Mouse (Mus musculus) embryonic facial prominence, embryonic 10.5 days (tissue): ENCODE measurements around the gene Nradd. TPM values are rescaled to one million over a fixed set of nuclear protein-coding genes. Genes with fewer than 3 reads are reported as not detected.

Experiments
- DNase-seq: peaks from one replicate; pipeline ENCODE4 v3.0.0-alpha.2; 2017; ENCODE audit warnings: low spot score
- H3K27ac ChIP-seq: fragments of 300-500 bp; sonication (generic); replicated peaks from 2 replicates; pipeline ENCODE4 v1.5.1; 2016; ENCODE audit warnings: mild to moderate bottlenecking
- H3K27me3 ChIP-seq: fragments of 300-500 bp; sonication (generic); replicated peaks from 2 replicates; pipeline ENCODE4 v1.6.1; 2016; ENCODE audit warnings: low read depth, mild to moderate bottlenecking; ENCODE audit not compliant: poor library complexity, severe bottlenecking
- H3K36me3 ChIP-seq: fragments of 300-500 bp; sonication (generic); replicated peaks from 2 replicates; pipeline ENCODE4 v1.6.1; 2016; ENCODE audit warnings: mild to moderate bottlenecking, moderate library complexity
- H3K4me1 ChIP-seq: fragments of 300-500 bp; sonication (generic); 2 replicates; pipeline ENCODE4 v1.6.1; 2016
- H3K4me3 ChIP-seq: fragments of 300-500 bp; sonication (generic); 2 replicates; pipeline ENCODE4 v1.5.1; 2016; ENCODE audit warnings: mild to moderate bottlenecking, moderate library complexity
- H3K9me3 ChIP-seq: fragments of 300-500 bp; sonication (generic); 2 replicates; pipeline ENCODE4 v1.6.1; 2016; ENCODE audit warnings: mild to moderate bottlenecking
- WGBS: fragments of 180-500 bp; shearing (Covaris S2); methylation state at CpG from one replicate; pipeline ENCODE4 v1.1.7; 2016; 5-methylcytosine and 5-hydroxymethylcytosine counted together
- polyA plus RNA-seq: library from polyadenylated mRNA; unstranded; fragments of >200 nt; fragmentation: Nextera tagmentation; extraction: Ambion mirVana; gene quantifications from 2 replicates; pipeline ENCODE4 v1.2.1, GENCODE M21; 2016

Gene Nradd
- polyA plus RNA-seq, 1 experiment from 2014 or later = 37.8 TPM

DNA sequence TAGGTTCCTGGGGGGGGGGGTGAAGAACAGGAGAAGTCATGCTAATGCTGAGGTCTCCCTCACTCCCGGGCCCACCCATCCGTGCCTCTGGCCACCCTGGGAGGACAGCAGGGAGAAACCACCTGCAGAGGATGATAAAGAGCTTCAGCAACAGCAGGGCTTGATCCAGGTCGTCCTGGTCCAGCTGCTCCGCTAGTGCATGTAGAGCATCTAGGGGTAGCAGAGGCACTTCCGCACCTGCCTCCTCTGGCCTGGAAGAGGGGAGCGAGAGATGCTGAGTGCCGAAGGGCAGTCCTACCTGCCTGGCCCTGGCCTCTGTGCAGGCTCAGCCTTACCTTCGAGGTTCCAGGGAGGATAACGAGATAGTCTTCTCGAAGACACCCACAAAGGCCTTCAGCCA, 20.0 kb upstream of the Nradd start:
- peaks cover 17% of the 10 kb centered on the region for H3K4me1 ChIP-seq
- no peaks in the 10 kb centered on the region for H3K36me3 ChIP-seq
- H3K27me3 ChIP-seq = no peaks in the 10 kb centered on the region
- H3K27ac ChIP-seq = no peak overlapping the region
- WGBS = 85% methylated on average over 10 of the region's 10 CpGs
- H3K4me3 ChIP-seq = no peak overlapping the region
- no peak for DNase-seq
- no peaks in the 10 kb centered on the region for H3K9me3 ChIP-seq

DNA sequence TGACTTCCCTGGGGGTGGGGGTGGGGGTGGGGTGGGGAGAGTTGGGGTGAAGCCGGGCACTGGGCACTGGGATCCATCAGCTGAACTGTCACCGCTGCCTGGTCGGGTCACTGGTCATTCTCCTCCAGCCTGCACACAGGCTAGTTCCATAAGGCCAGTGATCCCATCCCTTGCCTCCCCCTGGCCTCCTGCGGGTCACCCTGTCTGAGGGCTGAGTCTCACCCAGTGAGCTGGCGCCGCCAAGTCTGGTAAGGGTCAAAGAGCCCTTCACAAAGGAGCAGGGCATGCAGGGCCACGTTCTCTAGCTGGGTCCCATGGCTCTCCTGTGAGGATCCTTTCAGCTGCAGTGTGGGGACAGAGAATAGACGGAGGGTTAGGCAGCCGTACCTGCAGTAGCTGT, 19.5 kb upstream of the Nradd start:
- H3K4me3 ChIP-seq = no peak overlapping the region
- H3K27ac ChIP-seq = no peak overlapping the region
- no peak for DNase-seq
- H3K4me1 ChIP-seq = peaks cover 17% of the 10 kb centered on the region
- no peaks in the 10 kb centered on the region for H3K9me3 ChIP-seq
- WGBS = 62% methylated on average over 9 of the region's 9 CpGs
- no peaks in the 10 kb centered on the region for H3K36me3 ChIP-seq
- H3K27me3 ChIP-seq = no peaks in the 10 kb centered on the region

DNA sequence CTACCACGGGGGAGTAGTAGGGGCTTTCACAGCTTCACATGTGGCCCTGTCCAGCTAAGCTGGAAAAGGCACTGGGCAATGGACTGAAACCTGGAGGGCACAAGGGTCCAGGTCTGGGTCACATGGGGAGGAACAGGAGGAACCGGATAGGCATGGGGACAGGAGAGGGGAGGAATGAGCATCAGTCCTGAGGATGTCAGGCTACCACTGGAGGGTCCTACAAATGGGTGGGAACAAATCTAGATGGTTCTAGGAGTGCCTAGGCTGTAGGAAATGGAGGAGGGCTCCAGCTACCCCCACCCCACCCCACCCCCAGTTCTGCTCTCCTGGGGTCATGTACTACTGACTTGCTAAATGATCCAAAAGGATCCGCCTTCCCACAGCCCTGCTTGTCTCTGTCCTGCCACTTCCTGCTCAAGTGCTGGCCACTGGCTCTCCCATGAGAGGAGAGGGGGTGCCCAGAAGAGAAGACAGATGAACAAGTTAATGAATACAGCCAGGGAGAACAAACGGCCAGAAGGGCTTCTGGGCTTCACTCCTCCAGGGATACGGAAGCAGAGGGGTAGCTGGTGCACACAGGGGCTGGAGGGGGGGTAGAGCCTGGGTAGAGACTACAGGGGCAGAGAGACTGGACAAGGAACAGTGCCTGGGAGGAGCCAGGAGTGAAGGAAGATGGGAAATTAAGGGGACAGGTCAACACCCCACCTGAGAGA, 18.7 kb upstream of the Nradd start:
- no peak for DNase-seq
- H3K27me3 ChIP-seq = no peaks in the 10 kb centered on the region
- 55% methylated on average over 5 of the region's 5 CpGs for WGBS
- H3K27ac ChIP-seq = no peak overlapping the region
- H3K4me1 ChIP-seq = peaks cover 17% of the 10 kb centered on the region
- H3K9me3 ChIP-seq = no peaks in the 10 kb centered on the region
- no peaks in the 10 kb centered on the region for H3K36me3 ChIP-seq
- H3K4me3 ChIP-seq = no peak overlapping the region

DNA sequence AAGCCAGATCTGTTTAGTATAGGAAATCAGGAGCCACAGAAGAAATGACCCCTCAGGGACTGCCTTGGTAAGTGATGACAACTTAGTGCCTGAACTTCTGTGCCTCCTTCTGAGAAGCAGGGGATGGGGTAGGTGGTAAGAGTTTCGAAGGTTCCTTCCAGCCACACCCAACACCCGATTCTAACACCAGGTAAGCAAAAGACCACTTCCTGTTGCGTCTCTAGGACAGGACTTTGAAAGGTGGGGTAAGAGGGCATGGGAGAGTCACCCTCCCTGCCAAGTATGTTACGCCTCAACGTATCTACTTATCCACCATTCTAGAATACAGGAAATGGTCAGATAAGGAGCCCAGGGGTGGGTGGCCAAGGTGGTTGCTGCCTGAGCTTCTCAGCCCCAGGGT, 16.8 kb upstream of the Nradd start:
- H3K9me3 ChIP-seq = no peaks in the 10 kb centered on the region

DNA sequence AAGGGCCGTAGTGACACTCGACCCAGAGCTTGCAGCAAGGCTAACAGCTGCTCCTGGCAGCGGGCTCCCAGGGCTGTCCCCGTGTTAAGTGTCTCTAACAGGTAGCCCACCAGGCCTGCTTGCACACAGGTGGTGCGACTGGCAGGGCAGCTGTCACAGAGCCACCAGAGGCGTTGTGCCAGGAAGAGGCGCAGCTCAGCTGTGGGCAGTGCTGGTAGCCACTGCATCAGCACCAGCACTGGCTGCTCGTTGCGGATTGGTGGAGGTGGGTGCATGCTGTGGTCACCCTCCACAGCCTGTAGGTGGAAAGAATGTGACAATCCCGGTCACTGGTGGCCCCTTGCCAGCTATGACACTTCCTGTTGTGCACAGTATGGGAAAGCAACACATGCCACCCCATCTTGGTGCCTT, 14.4 kb upstream of the Nradd start:
- H3K4me3 ChIP-seq = no peak overlapping the region
- peaks cover 30% of the 10 kb centered on the region for H3K27me3 ChIP-seq
- peaks cover 21% of the 10 kb centered on the region for H3K4me1 ChIP-seq
- 88% methylated on average over 10 of the region's 10 CpGs for WGBS
- no peaks in the 10 kb centered on the region for H3K36me3 ChIP-seq
- H3K27ac ChIP-seq = no peak overlapping the region
- H3K9me3 ChIP-seq = no peaks in the 10 kb centered on the region
- DNase-seq = no peak

More for the DNA sequence above, 16.8 kb upstream of the Nradd start:
- 92% methylated on average over 5 of the region's 5 CpGs for WGBS
- H3K27me3 ChIP-seq = peaks cover 6% of the 10 kb centered on the region
- no peak overlapping the region for H3K4me3 ChIP-seq
- no peak for DNase-seq
- H3K27ac ChIP-seq = no peak overlapping the region
- no peaks in the 10 kb centered on the region for H3K36me3 ChIP-seq
- peaks cover 17% of the 10 kb centered on the region for H3K4me1 ChIP-seq

DNA sequence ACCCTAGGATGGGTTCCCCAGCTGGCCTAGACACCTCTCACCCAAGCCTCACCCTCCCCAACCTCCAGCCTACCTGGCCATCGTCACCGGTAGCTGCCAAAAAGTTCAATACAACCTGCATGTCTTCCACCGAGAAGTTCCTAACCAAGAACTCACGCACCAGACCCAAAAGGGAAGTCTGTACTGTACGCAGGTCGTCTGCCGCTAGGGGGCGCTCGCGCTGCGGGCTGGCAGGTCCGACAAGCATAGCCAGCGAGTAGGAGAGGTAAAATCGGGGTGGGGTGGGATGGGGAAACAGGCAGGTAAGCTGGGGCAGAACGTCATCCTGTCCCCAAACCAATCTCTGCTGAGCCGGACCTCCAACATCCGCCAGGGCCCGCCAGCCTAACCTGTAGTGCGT, 11.0 kb upstream of the Nradd start:
- Histone ChIP-seq H3K27ac (no peak overlapping the region), H3K27me3 (peaks cover 64% of the 10 kb centered on the region)

DNA sequence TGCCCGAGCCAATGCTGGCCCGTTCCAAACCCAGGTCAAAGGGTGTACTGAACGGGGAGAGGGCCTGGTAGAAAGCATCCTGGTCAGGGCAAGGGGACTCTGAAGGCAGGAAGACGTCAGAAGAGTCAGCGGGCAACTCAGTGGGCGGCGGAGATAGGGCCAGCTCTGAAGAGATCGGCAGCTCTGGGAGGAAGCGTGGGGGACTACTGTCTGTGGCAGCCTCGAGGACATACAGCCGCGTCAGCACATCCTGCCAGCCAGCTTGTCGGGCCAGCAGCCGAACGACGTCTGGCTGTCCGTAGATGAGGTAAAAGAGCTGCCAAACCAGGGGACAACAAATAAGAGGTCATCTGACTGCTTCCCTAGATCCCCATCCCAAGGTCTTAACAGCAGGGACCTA, 9.6 kb upstream of the Nradd start:
- WGBS = 81% methylated on average over 17 of the region's 17 CpGs
- H3K4me1 ChIP-seq = peaks cover 29% of the 10 kb centered on the region
- no peak for DNase-seq
- no peak overlapping the region for H3K4me3 ChIP-seq
- H3K36me3 ChIP-seq = no peaks in the 10 kb centered on the region
- H3K27me3 ChIP-seq = peaks cover 76% of the 10 kb centered on the region
- no peaks in the 10 kb centered on the region for H3K9me3 ChIP-seq
- H3K27ac ChIP-seq = 0 out of 2 replicates have a peak overlapping the region, but pooled peaks have one; percentile 15

More for the DNA sequence above, 11.0 kb upstream of the Nradd start:
- no peaks in the 10 kb centered on the region for H3K9me3 ChIP-seq
- peaks cover 29% of the 10 kb centered on the region for H3K4me1 ChIP-seq
- no peak overlapping the region for H3K4me3 ChIP-seq
- 5% methylated on average over 19 of the region's 19 CpGs for WGBS
- H3K36me3 ChIP-seq = no peaks in the 10 kb centered on the region
- DNase-seq = peak; percentile 91

DNA sequence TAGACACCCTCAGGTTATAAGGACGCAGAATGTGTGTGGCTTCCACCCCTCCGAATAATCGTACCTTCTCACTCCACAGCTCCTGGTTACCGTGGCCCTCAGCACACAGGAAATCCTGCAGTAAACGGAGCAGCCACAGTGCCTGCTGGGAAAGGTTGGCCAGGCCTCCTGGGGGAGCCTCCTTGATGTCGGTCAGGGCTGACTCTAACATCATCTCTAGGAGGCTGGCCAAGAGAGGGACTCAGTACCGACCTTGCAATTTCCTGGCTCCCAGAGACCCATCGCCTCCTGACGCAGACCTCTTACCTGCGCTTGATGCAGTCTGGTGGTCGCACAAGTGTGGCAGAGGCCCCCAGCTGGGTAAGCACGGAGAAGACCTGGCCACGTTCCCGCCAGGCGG, 8.4 kb upstream of the Nradd start:
- 81% methylated on average over 15 of the region's 15 CpGs for WGBS
- no peaks in the 10 kb centered on the region for H3K9me3 ChIP-seq
- no peak for DNase-seq
- H3K27me3 ChIP-seq = peaks cover 88% of the 10 kb centered on the region
- H3K27ac ChIP-seq = no peak overlapping the region
- 0 out of 2 replicates have a peak overlapping the region, but pooled peaks have one; percentile 4 for H3K4me3 ChIP-seq
- H3K36me3 ChIP-seq = peaks cover 6% of the 10 kb centered on the region; the same call in 1 of the 2 replicates
- peaks cover 29% of the 10 kb centered on the region for H3K4me1 ChIP-seq

DNA sequence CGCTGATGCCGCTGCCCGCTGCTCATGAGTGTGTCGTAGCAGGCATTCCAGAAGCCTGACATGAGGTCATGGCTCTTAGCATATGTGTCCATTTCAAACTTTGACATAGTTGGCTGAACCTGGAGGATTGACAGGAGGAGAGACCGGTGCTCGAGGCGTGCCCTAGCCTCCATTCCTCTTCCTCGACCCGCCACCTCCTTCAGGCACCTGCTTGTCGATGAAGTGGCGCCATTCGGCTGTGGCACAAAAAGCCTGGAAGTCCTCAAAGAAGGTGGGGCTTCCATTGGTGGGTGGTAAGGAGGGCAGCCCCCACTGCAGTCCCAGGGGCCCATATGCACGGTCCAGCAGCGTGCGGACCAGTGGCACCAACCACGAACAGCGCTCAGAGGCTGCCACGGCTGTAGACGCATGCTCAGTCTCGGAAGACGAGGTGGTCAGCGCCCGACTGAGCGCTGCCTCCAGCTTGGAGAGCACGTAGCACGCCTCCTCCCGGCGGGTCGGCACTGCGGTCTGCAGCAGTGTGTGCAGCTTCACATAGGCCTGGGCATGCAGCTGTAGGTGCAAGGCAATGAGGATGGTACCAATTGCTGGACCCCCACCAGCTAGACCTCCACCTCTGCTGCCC, 7.5 kb upstream of the Nradd start:
- Histone ChIP-seq H3K4me3 (peak overlapping the region; percentile 52), H3K36me3 (peaks cover 6% of the 10 kb centered on the region; the same call in 1 of the 2 replicates), H3K9me3 (no peaks in the 10 kb centered on the region), H3K27ac (0 out of 2 replicates have a peak overlapping the region, but pooled peaks have one; percentile 25), H3K27me3 (peaks cover 92% of the 10 kb centered on the region), H3K4me1 (peaks cover 29% of the 10 kb centered on the region)
- peak; percentile 59 for DNase-seq
- WGBS = 12% methylated on average over 30 of the region's 30 CpGs

DNA sequence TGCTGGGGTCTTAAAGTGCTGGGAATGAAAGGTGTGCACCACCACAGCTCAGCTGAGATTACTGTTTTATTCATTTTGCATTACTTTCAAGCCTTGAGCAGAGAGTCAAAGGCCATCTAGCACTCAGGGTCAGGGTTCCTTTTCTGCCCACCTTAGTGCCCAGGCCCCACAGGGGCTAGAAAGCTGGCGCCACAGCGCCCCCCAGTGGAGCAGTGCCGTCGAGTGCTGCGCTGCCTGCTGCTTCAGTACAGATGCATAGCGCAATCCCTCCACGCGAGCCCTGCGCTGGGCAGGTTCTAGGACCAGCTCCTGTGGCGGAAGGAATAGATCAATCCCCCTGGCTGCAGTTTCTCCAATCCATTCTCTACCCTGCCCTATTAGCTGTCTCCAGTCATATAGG, 6.9 kb upstream of the Nradd start:
- peaks cover 6% of the 10 kb centered on the region; the same call in 1 of the 2 replicates for H3K36me3 ChIP-seq
- H3K9me3 ChIP-seq = no peaks in the 10 kb centered on the region
- no peak overlapping the region for H3K27ac ChIP-seq
- peaks cover 89% of the 10 kb centered on the region for H3K27me3 ChIP-seq
- peak overlapping the region; percentile 52 for H3K4me3 ChIP-seq
- 11% methylated on average over 10 of the region's 10 CpGs for WGBS
- DNase-seq = peak; percentile 85
- H3K4me1 ChIP-seq = peaks cover 29% of the 10 kb centered on the region

DNA sequence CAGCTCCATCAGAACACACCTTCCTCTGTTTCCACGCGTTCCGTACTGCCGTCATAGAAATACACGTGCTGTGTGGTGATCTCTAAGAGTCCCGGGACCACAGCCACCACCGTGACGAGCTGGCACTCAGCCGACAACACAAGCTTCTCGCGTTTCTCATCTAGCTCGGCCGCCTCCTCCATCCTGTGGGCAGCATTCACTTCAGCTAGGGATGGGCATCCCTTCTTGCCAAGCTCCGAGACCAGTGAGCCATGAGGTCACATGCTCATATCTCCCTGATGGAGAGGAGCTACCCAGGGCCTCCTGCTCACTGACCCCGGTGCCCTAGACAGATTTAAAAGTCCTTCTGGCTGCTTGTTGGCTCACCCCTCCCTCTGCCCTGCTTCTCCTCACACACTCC, 5.9 kb upstream of the Nradd start:
- 92% methylated on average over 15 of the region's 15 CpGs for WGBS
- H3K9me3 ChIP-seq = no peaks in the 10 kb centered on the region
- H3K27ac ChIP-seq = no peak overlapping the region
- peaks cover 6% of the 10 kb centered on the region; the same call in 1 of the 2 replicates for H3K36me3 ChIP-seq
- DNase-seq = no peak
- H3K27me3 ChIP-seq = peaks cover 88% of the 10 kb centered on the region
- H3K4me1 ChIP-seq = peaks cover 36% of the 10 kb centered on the region
- H3K4me3 ChIP-seq = no peak overlapping the region

DNA sequence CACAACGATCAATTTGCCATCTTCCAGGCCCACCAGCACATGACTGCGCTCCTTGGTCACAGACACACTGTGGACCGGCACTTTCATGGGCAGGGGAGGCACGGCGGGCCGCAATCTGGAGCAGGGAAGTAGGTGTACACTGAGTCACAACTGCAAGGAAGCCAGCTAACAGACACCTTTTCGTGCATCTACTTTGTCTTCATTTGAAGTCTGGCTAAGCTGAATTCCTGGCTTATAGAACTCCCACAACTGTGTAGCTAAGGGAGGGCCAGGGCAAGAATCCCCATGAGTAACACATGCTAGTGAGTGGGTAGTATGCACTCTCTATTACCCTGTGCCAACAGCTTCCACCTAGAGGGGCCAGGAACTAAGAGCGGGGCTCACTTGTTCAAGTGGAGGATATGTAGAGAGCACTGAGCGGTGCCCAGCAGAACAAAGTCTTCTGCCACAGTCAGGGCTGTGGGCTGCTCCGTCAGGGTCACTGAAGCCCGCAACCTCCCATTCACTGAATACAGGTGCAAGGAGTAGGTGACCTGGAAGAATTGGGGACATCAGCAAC, 1.2 kb upstream of the Nradd start:
- H3K27ac ChIP-seq = peak overlapping the region; percentile 83
- no peak for DNase-seq
- WGBS = 69% methylated on average over 11 of the region's 11 CpGs

More for the DNA sequence above, 1.2 kb upstream of the Nradd start:
- Histone ChIP-seq H3K9me3 (no peaks in the 10 kb centered on the region), H3K27me3 (peaks cover 40% of the 10 kb centered on the region), H3K36me3 (peaks cover 29% of the 10 kb centered on the region), H3K4me1 (peaks cover 26% of the 10 kb centered on the region), H3K4me3 (peak overlapping the region; percentile 60)
